Comparison of ENCODE assay signal across 24 mouse cellular contexts in the genomic region with DNA sequence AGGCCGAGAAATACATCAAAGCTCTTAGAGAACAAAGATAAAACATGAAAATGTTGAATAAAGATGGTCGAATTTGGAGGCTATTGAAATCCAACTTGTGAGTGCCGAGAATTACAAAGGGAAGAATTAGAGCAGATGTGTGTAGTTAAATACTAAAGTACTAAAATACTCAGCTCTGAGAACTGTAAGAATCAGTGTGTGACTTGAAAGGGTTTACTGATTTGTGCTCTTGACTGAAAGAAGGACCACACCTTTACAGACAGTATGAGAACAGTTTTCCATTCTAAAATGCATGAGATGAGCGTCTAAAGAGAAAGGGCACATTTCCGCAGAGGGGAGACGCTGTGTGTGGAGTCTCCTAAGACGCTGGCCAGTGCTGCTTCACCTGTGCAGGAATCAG.
"Had no signal": no experiment of that assay in that cellular context is flagged by ENCODE, and none has a peak within 500 bp of the region (broad histone marks: within the 10 kb centered on the region; RNA-seq: fewer than 3 reads in every experiment).

No protein-coding gene starts in this region.

- H3K9me3 ChIP-seq: heart, embryonic 12.5 days; hindbrain, embryonic 13.5 days; hindbrain, embryonic 15.5 days; kidney, embryonic 15.5 days; limb, embryonic 13.5 days; limb, embryonic 15.5 days; liver, embryonic 13.5 days; liver, embryonic 15.5 days had no signal

- H3K4me3 ChIP-seq: heart, adult 2 months; heart, embryonic 12.5 days; hindbrain, embryonic 13.5 days; hindbrain, embryonic 15.5 days; kidney, embryonic 15.5 days; limb, embryonic 13.5 days; limb, embryonic 15.5 days; liver, embryonic 13.5 days; liver, embryonic 15.5 days had no signal

- H3K36me3 ChIP-seq: heart, embryonic 12.5 days; hindbrain, embryonic 13.5 days; hindbrain, embryonic 15.5 days; kidney, embryonic 15.5 days; limb, embryonic 13.5 days; limb, embryonic 15.5 days; liver, embryonic 13.5 days; liver, embryonic 15.5 days had no signal

- H3K27ac ChIP-seq: heart, adult 2 months; hindbrain, embryonic 13.5 days; hindbrain, embryonic 15.5 days; hindbrain, postnatal 0 days; limb, embryonic 13.5 days; limb, embryonic 15.5 days; liver, embryonic 13.5 days; liver, embryonic 15.5 days had no signal

- DNase-seq: gastrocnemius, postnatal 14 days; gastrocnemius, postnatal 36 days; heart, adult 2 months; heart, postnatal 10 days; heart, postnatal 36 days; kidney, adult 11 months; kidney, adult 2 months; kidney, postnatal 10 days; kidney, postnatal 36 days; layer of hippocampus, adult 9-11 months; layer of hippocampus, postnatal 36 days; left cerebral cortex, postnatal 4 days; liver, embryonic 13.5 days; liver, postnatal 0 days had no signal

- H3K4me2 ChIP-seq: heart, embryonic 12.5 days; hindbrain, embryonic 13.5 days; hindbrain, embryonic 15.5 days; kidney, embryonic 15.5 days; limb, embryonic 13.5 days; limb, embryonic 15.5 days; liver, embryonic 11.5 days; liver, embryonic 13.5 days; liver, embryonic 15.5 days had no signal

- H3K4me1 ChIP-seq: hindbrain, embryonic 13.5 days; hindbrain, embryonic 15.5 days; limb, embryonic 15.5 days; liver, embryonic 13.5 days; liver, embryonic 15.5 days had no signal

- H3K9ac ChIP-seq: heart, embryonic 12.5 days; hindbrain, embryonic 13.5 days; hindbrain, embryonic 15.5 days; kidney, embryonic 15.5 days; limb, embryonic 13.5 days; limb, embryonic 15.5 days; liver, embryonic 13.5 days; liver, embryonic 15.5 days; liver, postnatal 0 days had no signal

- H3K27me3 ChIP-seq: heart, embryonic 12.5 days; hindbrain, embryonic 13.5 days; hindbrain, embryonic 15.5 days; kidney, embryonic 15.5 days; limb, embryonic 13.5 days; limb, embryonic 15.5 days; liver, embryonic 13.5 days; liver, embryonic 15.5 days had no signal

- ATAC-seq: hindbrain, postnatal 0 days; intestine, embryonic 16.5 days; liver, postnatal 0 days had no signal
